Mouse (Mus musculus) cerebellum, adult 2 months (tissue): ENCODE data around the gene Galnt6.

Experiments used
- CTCF ChIP-seq: fragments of 200-500 bp; IDR thresholded peaks from 2 replicates; pipeline ENCODE4 v1.5.1; 2011; ENCODE audit warnings: low read depth, mild to moderate bottlenecking, control low read depth, low read length, moderate library complexity, borderline replicate concordance; ENCODE audit not compliant: insufficient read depth
- POLR2A ChIP-seq: fragments of 200-500 bp; IDR thresholded peaks from 2 replicates; pipeline ENCODE4 v1.6.1; 2011; ENCODE audit warnings: low read length, control low read depth, borderline replicate concordance; ENCODE audit not compliant: insufficient read depth

DNA sequence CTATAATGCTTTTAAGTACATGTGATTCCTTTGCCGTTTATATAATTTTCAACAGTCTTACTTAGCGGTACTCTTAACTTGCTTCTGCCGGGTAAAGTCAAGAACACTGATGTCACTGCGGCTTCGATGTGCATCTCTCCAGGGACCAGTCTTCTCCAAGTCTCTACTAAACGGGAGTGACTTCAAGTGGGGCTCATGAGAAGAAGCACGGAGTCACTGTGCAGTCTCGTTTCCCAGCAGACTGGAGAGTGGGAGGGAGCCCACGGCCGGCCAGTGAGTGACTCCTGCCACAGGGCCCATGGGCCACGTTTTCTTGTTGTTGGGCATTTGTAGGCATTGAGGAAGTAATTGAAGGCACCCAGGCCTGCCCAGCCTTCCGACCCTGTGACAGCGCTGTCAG, 38.7 kb upstream of the Galnt6 start:
- TF ChIP-seq CTCF = no peak
- no peak for TF ChIP-seq POLR2A
